Mouse (Mus musculus): Measurements from ENCODE around the gene Slc25a5.

DNA sequence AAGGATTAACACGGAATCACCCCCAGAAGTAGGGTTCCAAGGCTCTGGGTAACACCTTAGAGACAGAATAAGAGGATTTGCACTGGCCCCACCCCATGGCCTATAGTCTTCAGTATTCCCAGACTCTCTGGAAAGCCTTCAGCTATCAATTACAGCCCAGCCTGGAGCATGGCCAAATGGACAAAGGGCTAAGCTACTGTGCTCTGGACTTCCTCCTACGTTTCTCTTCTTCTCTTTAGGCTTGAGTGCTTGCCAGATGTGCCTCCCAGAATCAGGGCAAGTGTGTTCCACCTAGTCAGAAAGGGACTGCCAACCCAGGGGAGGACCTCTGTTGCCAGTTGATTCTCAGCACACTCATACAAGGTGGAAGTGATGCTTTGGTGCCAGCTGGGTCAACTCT is 29.6 kb downstream of the Slc25a5 start:
- no peak for TF ChIP-seq CTCF (IDR thresholded peaks at IDR 0.05; ENCODE audit: borderline replicate concordance, insufficient read depth, low read depth, low read length)
- TF ChIP-seq POLR2A (IDR thresholded peaks at IDR 0.05; ENCODE audit: borderline replicate concordance, insufficient read depth, low read length), result no peak

All from cerebellum, adult 2 months (tissue).